Mouse (Mus musculus): ENCODE data around the gene Pknox2.

Pknox2 gene

DNA sequence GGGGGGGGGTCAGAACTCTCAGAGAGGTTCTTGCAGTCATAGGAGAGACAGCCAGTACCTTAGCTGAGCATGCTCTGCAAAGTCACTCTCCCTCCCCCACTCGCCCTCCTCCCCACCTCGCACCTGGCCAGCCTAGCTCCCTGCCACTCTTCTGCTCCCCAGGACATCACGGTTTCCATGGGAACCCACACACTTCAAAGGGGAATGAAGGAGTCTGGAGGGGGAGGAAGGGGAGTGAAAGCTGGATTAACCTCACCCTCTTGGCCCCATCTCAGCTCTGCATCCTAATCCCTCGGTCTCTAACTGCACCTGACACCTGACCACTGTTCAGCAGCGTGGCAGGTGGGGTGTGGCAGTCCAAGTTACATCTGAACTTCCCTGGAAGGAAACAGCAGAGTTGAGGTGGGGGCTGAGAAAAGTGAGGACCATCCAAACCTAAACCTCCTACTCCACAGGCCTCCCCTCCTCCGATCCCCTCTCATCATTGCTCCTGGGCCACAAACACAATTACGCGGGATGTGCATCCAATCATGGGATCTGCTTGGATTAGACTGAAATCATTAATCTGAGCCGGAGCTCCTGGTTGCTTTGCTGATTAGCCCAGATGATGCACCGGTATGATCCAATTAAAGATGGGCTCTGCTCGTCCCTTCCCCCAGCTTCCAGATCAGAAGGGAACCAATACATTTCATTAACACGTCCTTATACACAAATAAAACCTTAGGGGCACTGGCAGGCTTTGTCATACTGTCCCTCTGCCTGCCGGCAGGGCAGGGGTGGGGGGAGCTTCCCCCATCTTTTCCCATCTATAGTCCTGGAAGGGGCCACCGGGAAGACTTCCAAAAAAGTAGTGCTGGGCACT lies 196.7 kb downstream of the Pknox2 start:
- ATAC-seq (ENCODE audit: insufficient number of reproducible peaks, low FRiP score, low TSS enrichment), result 0 out of 2 replicates have a peak, but pooled peaks have one; percentile 38

DNA sequence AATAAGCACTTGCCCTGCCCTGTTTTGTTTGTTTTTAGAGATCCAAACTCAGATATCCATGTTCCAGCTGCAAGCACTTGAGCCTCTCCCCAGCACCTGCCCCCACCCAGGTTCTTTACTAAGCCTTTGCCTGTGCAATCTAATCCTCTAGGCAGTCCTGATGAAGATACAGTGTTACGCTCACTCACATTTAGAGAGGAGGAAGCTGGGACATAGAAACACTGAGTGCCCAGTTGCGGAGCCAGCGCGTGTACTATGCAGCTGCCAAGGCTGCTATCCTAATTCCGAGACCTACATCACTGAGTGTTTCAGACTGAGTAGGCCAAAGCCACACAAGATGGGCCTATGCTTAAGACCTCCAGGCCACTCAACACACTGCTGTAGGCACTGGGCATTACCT lies 199.0 kb downstream of the Pknox2 start:
- no peak for ATAC-seq (ENCODE audit: insufficient number of reproducible peaks, low FRiP score, low TSS enrichment)

DNA sequence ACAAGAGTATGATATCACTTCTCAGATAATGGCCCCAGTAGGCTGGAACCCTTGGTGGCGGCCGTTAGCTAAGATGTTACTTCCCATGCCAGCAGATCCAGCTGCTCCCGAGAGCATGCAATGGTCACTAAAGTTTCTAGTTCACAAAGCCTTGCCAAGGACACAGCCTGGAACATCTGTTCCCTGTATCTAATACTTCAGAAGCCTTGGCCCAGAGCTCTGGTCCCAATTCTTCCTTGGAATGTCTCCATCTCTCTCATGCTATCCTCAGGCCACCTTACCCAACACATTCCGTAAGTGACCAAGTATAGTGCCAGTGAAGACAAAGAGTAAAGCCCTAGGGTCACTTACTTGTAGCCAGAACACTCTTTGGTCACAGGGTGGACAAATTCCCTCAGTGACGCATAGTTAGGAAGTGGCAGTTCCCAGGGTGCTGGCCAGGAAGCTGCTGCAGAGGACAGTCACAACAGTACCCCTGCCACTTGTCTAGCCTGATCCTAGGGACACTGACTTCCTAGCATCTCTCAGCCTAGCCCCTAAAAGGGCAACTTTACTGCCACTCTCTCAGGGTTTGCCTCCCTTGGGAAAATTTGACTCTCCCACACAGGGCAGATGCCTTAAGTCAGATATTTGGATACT lies 200.0 kb downstream of the Pknox2 start:
- no peak for ATAC-seq (ENCODE audit: insufficient number of reproducible peaks, low FRiP score, low TSS enrichment)

DNA sequence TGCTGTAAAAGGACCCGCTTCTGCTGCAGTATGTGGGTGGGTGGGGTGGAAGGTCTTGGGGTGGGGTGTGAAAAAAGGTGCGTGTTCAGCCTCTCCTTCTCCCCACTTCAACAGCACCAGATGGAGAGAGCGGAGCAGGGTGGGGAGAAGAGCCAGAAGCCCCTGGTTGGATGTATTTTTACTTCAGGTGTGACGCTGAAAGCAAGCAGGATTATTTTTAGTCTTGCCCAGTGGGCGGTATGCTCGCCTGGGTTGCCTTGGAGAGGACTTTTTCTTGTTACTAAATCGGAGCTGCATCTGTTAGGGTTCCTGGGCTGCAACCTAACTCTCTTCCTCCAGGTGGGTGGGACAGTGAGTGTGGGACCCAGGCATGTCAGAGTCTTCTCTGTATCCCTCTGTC lies 202.4 kb downstream of the Pknox2 start:
- 0 out of 2 replicates have a peak, but pooled peaks have one; percentile 33 for ATAC-seq (ENCODE audit: insufficient number of reproducible peaks, low FRiP score, low TSS enrichment)

DNA sequence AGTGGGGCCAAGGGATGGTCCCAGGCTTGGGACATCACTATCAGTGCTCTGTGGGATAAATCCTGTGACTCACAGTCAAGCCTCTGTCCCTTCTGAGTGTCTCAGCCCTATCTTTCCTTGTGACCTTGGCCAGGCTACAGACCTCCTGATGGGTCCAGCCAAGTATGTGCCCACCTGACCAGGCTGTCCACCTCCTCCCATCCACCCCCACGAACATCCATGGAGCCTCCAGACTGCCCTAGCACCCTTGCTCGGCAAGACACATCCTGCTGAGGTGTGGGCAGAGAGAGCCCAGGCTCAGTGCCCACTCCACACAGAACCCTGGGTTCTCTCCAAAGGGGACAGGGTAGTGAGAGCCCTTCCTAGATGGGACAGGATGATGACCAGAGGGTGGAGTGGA lies 204.6 kb downstream of the Pknox2 start:
- no peak for ATAC-seq (ENCODE audit: insufficient number of reproducible peaks, low FRiP score, low TSS enrichment)

DNA sequence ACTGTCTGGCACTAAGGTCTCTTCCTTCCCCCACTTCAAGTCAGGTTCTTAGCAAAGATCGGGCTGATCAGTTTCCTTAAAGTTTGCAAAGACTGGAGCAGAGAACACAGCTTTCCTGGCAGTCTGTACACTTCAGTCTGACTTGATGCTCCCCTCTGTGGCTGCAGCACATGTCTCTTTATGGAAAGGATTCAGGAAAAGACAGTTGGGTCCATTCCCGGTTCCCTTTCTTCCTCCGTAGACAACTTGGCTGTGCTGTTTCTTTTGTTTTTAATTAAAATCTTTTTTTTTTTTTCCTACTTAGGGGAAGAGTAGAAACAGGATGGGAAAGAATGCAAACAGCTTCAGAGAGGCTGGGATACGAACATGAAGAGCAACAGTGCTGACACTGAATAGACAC lies 205.1 kb downstream of the Pknox2 start:
- ATAC-seq (ENCODE audit: insufficient number of reproducible peaks, low FRiP score, low TSS enrichment), result no peak

DNA sequence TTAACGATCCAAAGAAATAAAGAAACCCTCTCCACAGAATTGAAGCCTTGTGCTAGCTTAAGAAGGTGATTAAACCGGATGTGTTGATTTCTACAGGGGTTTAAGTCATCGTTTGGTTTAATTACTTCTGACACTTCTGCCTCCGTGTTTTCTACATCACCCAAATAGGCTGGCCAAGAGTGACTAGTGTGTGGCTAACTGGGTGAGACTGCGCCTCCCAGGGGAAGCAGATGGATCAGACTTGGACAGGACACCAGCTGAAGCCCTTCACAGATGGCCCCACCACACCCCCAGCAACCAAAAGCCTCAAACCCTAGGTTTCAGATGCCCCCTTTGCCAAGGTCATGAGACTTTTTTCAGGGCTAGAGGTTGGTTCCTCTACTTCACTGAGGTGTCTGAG lies 205.6 kb downstream of the Pknox2 start:
- no peak for ATAC-seq (ENCODE audit: insufficient number of reproducible peaks, low FRiP score, low TSS enrichment)

DNA sequence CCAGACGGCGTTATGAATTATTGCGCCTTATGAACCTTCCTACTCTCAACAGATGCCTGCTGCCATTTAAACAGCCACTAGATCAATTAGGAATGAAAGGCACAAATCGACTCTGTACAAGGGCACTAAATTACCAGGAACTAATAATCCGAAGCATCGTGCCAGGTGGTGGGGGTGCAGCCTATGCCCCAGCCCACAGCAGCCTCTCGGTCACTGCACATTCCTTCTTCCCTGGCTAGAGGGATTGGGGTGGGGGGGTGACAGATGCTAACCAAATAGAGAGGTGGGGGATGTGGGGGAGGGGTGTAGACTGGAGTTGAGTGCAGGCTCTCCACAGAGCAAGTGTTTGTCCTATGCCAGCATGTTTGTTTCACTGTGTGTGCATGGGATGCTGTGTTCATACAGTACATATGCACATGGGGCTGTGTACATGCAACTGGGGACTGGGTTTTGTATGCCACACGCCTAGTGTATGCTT lies 208.6 kb downstream of the Pknox2 start:
- no peak for ATAC-seq (ENCODE audit: insufficient number of reproducible peaks, low FRiP score, low TSS enrichment)

DNA sequence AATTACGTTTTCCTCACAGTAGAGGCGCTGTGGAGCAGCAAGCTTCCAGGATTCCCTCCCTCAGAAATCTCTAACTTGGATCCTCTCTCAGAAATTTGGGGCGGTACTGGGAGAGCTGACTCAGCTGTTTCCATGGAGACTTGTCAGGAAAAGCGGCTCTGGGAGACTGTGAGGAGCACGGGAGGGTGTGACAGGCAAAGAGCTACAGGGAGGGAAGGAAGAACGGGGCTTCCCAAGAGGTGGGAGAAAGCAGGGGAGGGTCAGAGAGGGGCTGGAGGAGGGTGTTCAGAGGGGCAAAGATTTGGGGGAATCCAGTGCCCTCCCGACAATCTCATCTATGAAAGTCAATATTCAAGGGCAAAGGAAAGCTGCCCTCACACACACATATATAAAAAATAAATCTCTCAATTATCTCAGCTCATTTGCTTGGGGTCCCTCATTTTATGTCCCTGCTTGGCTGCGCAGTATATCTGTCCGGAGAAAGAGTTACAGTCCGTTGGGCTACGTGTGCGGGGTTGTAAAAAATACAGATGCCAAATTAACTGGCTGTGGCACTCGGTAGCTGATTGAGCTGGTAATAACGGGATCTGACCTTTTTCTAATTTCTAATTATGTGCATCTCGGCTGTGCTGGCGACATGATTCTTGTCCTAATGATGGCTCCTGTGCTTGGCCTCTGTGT lies 213.3 kb downstream of the Pknox2 start:
- ATAC-seq (ENCODE audit: insufficient number of reproducible peaks, low FRiP score, low TSS enrichment), result peak; percentile 74

DNA sequence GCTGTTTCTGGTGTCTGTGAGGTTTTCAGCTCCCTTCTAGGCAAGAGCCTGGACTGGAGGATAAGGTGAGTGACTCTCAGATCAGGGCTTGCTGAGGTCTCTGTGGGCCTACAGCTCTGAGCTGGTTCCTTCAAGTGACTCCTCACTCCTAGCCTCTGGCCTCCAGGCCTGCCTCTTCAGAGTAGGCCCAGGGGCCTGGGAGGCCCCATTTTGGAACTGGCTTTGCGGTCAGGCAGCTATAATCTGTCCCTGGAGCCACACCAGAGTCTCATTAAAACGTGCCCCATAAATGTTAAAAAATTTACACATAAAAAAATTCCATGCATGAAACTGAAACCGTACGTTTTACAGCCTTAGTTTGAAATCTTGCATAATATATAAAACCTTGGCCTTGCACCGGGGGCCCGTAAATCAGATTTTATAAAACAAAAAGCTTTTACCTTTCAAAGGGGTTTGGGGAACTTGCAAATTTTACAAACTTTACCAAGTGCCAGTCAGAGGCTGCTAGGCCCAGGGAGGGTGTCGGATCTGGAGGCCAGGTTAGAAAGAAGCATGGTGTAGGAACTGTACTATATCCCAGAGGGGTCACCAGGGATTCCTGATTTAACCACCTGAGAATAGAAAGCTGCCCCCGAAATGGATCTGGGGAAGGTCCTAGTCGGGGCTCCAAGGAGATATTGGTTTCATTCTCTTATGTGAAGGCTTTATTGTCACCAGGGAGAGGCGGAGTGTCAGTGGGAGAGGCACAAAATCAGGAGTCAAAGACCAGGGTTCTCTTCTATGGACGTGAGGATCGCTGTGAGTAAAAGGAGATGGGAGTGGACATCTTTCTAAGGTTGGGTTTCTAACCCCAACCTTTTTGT lies 214.0 kb downstream of the Pknox2 start:
- ATAC-seq (ENCODE audit: insufficient number of reproducible peaks, low FRiP score, low TSS enrichment), result 0 out of 2 replicates have a peak, but pooled peaks have one; percentile 26

DNA sequence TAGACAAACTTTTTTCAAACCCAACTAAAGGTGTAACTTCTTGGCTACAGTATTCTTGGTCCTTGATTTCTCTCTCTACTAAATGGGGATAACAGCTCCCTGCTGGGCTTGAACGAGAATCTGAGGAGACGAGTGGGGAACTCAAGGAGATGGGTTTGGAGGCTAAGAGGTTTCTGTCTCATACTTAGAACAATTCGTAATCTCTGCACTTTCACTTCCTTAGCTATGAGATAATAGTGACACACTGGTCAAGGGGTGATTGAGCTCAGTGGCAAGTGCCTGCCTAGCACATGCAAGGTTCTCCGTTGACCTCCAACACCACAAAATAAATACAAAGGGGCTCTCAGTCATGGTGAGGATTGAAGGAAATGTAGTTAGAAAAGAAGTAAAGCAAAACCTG lies 215.6 kb downstream of the Pknox2 start:
- no peak for ATAC-seq (ENCODE audit: insufficient number of reproducible peaks, low FRiP score, low TSS enrichment)

DNA sequence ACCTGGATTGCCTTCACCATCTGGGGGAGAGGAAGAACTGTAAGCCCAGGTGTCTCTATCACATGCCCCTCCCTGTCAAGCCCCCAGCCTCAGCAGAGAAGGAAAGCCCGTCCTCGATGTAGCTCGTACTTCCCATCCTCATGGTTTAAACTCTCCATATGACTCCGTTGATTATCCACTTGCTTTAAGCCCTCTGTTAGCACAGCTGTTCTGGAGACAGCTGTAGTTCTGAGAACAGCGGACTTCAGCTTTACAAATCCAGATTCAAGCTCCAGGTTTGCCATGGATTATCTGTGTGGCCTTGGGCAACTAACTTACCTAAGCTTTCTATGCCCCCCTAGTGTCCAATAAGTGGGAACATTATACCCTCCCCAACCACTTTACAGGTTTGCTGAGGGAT lies 223.5 kb downstream of the Pknox2 start:
- ATAC-seq (ENCODE audit: insufficient number of reproducible peaks, low FRiP score, low TSS enrichment), result no peak

DNA sequence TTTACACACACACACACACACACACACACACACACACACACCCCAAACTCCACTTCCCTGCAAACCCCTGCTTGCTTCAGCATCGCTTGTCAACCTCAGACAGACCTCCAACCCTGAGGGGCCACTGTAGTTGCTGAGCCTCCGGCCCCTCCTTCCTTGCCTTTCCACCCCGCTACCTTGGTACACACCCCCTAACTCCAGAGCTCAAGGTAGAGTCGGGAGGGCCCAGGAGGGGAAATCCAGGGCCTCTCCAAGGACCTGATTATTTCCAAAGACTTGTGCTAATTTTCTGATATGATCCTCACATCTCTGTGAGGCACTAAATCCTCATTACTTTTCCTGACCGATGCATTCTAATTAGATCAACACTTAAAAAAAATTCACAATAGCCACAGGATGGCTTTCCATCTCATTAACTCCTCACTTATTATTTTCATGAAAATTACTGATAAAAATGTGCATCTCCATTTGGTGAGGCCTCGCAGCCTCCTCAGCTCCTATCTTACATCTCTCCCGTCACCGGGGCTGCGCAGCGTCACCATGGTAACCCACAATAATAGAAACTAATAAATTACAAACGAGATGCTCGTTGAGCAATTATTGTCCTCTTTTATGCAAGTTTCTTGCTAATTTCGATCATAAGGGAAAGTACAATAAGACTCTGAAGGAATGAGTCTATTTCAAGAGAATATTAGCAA lies 225.3 kb downstream of the Pknox2 start:
- ATAC-seq (ENCODE audit: insufficient number of reproducible peaks, low FRiP score, low TSS enrichment), result no peak

DNA sequence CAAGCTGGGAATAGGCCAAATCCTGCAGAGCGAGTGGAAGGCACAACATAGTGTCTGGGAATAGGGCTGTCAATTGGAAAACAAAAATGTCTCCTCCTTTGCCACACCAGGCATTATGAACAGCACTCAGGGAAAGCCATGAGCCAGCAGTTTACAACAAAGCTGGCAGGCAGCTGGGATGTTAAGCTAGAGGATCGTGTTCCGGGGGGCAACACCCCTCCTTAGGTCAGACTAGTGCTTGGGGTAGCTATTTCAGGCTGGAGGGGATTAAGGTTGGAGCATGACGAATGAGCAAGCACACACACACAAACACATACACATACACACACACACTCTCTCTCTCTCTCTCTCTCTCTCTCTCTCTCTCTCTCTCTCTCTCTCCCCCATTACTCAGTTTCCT lies 227.7 kb downstream of the Pknox2 start:
- ATAC-seq (ENCODE audit: insufficient number of reproducible peaks, low FRiP score, low TSS enrichment), result no peak

DNA sequence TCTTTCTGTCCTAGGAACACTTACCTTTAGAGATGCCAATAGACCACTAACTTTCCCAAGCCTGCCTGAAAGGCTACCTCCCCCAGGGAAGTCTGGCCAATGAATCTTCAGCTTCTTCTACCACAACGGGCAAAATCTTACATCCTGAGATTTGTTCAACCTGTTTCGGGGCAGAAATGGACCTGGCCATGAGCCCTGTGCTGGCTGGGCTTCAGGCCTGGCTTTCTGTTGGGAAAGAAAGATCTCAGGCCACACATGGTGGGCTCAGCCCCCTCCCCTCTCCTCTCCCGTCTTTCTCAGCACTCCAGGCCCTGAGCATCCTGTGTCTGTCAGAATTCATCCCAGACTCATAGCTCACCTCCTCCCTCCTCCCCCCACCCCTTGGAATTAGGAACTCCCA lies 228.6 kb downstream of the Pknox2 start:
- ATAC-seq (ENCODE audit: insufficient number of reproducible peaks, low FRiP score, low TSS enrichment), result no peak

DNA sequence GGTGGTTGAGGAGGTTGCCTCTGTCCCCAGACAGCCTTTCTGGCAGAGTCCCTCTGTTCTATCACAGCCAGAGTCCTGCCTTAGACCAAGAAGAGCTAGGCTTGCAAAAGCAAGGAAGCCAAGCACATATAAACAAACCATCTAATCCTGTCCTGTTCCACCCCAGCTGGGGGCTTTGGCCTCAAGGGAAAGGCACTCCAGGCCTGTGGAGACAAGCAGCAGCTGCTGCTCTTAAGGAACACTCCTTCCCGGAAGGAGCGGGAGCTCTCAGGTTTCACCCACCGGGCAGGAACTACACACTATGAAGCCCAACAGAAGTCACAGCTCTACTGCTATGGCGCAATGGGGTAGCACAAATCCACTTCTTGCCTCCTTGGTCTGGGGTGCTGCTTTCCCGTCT lies 230.3 kb downstream of the Pknox2 start:
- no peak for ATAC-seq (ENCODE audit: insufficient number of reproducible peaks, low FRiP score, low TSS enrichment)

DNA sequence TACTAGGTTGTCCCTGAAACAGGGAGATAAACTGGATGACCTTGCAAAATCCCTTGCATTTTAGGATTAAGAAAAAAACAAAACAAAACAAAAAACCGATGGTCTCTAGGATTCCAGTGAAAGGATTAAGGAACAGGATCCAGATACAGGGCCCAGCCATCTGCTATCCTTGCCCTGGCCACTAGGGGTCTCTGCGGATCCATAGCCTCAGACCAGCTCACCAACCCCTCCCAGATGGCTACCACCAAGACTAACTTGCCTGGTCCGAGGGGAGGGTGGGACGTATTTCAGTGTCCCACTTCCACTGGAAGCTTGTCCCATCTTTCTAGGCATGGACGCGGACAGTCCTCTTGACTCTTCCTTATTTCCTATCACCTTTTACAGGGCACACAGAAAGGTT lies 230.8 kb downstream of the Pknox2 start:
- ATAC-seq (ENCODE audit: insufficient number of reproducible peaks, low FRiP score, low TSS enrichment), result peak; percentile 85

DNA sequence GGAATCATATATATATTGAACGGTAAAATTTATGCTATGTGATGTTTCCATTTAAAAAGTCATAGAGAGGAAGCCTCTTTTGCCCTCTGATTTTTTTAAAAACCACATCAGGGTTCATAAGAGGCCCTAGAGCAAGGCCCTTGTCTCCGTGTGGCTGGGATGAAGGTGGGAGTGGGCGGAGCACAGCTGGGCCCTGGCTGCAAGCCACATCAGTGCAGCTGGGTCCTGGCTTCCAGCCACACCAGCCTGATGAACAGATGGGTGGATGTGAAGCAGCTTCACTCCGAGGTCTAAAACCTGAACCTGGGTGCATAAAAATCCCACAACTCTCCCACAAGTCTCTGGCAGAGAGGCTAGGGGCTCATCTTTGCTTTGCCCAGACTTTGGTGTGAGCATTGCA lies 241.8 kb downstream of the Pknox2 start:
- ATAC-seq (ENCODE audit: insufficient number of reproducible peaks, low FRiP score, low TSS enrichment), result no peak

DNA sequence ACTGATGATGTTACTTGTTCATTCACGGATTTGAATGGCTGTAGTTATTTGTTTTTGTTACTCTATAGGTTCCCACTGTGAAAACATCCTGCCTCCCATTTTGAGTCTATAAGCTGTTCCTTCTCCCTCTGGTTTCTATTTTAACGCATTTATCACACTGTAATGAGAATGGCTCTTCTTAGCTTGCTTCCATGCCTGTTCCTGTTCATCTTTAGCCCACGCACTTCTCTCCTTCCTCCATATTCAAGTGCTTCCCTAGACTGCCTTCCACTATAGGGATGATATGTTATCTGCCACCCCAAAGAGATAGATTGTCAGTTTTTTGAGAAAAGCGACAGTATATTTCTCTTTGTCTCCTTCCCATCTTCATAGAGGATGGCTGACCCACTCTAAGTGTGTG lies 246.7 kb downstream of the Pknox2 start:
- ATAC-seq (ENCODE audit: insufficient number of reproducible peaks, low FRiP score, low TSS enrichment), result no peak

DNA sequence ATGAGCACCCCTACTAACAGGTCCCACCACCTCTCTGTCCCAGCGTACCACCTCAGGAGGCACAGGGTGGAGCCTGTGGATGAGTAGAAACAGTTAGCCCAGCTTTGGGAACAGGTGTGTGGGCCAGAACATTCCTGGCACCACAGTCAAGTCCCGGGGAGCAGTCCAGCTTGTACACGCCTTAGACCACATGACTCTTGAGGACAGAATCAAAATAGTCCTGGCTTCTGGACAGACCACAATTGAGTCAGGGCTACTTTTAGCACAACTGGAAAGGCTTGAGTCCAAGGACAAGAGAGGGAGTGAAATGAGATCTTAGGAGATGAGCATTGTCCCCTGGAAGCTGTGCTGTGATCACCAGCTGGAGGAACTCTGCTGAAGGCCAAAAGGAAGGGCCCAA lies 248.6 kb downstream of the Pknox2 start:
- no peak for ATAC-seq (ENCODE audit: insufficient number of reproducible peaks, low FRiP score, low TSS enrichment)
